Mouse (Mus musculus): ENCODE data around the gene Gm13288.
"Not testable (repeated sequence)": the region's sequence is repeated elsewhere in the genome, so short reads cannot be mapped to it uniquely, and the experiment has no call there.

Gene Gm13288

GRCm38 (mm10) chr4:88805231-88805630 lies at the start of gene Gm13288:
Gm13288 (plus strand) TSS chr4:88805531.
- DNase-seq (ENCODE audit: low read depth), result not testable (repeated sequence)

GRCm38 (mm10) chr4:88756581-88757513 lies 48.5 kb upstream of the Gm13288 start:
- peak; percentile 19 for DNase-seq (ENCODE audit: low read depth)

- DNase-seq (ENCODE audit: low read depth), result peak; percentile 79
These were observed 47.7 kb upstream of the Gm13288 start for GRCm38 (mm10) chr4:88757628-88758031.

GRCm38 (mm10) chr4:88758751-88759150 lies 46.6 kb upstream of the Gm13288 start:
- DNase-seq (ENCODE audit: low read depth), result not testable (repeated sequence)

- DNase-seq (ENCODE audit: low read depth), result not testable (repeated sequence)
These were observed 45.6 kb upstream of the Gm13288 start, which contains the start of gene Gm13283 for GRCm38 (mm10) chr4:88759610-88760268. Gm13283 (plus strand) TSS chr4:88760119.

GRCm38 (mm10) chr4:88760431-88760830 lies 44.9 kb upstream of the Gm13288 start:
- peak; percentile 80 for DNase-seq (ENCODE audit: low read depth)

GRCm38 (mm10) chr4:88761776-88762175 lies 43.6 kb upstream of the Gm13288 start:
- DNase-seq (ENCODE audit: low read depth), result not testable (repeated sequence)

- not testable (repeated sequence) for DNase-seq (ENCODE audit: low read depth)
These were observed 43.0 kb upstream of the Gm13288 start for GRCm38 (mm10) chr4:88762341-88762740.

GRCm38 (mm10) chr4:88763384-88764018 lies 41.8 kb upstream of the Gm13288 start:
- DNase-seq (ENCODE audit: low read depth), result peak; percentile 65

GRCm38 (mm10) chr4:88773534-88773933 lies 31.8 kb upstream of the Gm13288 start, which contains the start of gene Gm13290:
Gm13290 (plus strand) TSS chr4:88773834.
- not testable (repeated sequence) for DNase-seq (ENCODE audit: low read depth)

- DNase-seq (ENCODE audit: low read depth), result not testable (repeated sequence)
These were observed 28.7 kb upstream of the Gm13288 start, which contains the start of gene Gm13289 for GRCm38 (mm10) chr4:88776622-88777021. Gm13289 (plus strand) TSS chr4:88776922.

GRCm38 (mm10) chr4:88779550-88779949 lies 25.8 kb upstream of the Gm13288 start, which contains the start of gene Gm13272:
Gm13272 (plus strand) TSS chr4:88779850.
- not testable (repeated sequence) for DNase-seq (ENCODE audit: low read depth)

GRCm38 (mm10) chr4:88780320-88780719 lies 25.0 kb upstream of the Gm13288 start:
- not testable (repeated sequence) for DNase-seq (ENCODE audit: low read depth)

GRCm38 (mm10) chr4:88781831-88782230 lies 23.5 kb upstream of the Gm13288 start, which contains the start of gene Ifnz:
Ifnz (plus strand) TSS chr4:88782131.
- not testable (repeated sequence) for DNase-seq (ENCODE audit: low read depth)

GRCm38 (mm10) chr4:88782335-88782734 lies 23.0 kb upstream of the Gm13288 start:
- not testable (repeated sequence) for DNase-seq (ENCODE audit: low read depth)

- not testable (repeated sequence) for DNase-seq (ENCODE audit: low read depth)
These were observed 19.9 kb upstream of the Gm13288 start, which contains the start of gene Gm13276 for GRCm38 (mm10) chr4:88785409-88785808. Gm13276 (plus strand) TSS chr4:88785709.

GRCm38 (mm10) chr4:88788402-88788801 lies 16.9 kb upstream of the Gm13288 start, which contains the start of gene Gm13277:
Gm13277 (plus strand) TSS chr4:88788632.
- not testable (repeated sequence) for DNase-seq (ENCODE audit: low read depth)

GRCm38 (mm10) chr4:88791250-88791649 lies 14.1 kb upstream of the Gm13288 start, which contains the start of gene Gm13278:
Gm13278 (plus strand) TSS chr4:88791550.
- DNase-seq (ENCODE audit: low read depth), result not testable (repeated sequence)

- not testable (repeated sequence) for DNase-seq (ENCODE audit: low read depth)
These were observed 11.2 kb upstream of the Gm13288 start, which contains the start of gene Gm13275 for GRCm38 (mm10) chr4:88793936-88794675. Gm13275 (plus strand) TSS chr4:88794487.

- DNase-seq (ENCODE audit: low read depth), result not testable (repeated sequence)
These were observed 8.2 kb upstream of the Gm13288 start, which contains the start of gene Gm13279 for GRCm38 (mm10) chr4:88797097-88797496. Gm13279 (plus strand) TSS chr4:88797397.
